ENCODE assay signal across 16 mouse cellular contexts in genomic region chr14:25559907-25560306, GRCm38 (mm10).
A peak's percentile ranks its signal among the peaks of the same experiment; 100 is the strongest.
DNase-seq lines count a peak whose midpoint lies in the region; ATAC-seq lines count a peak whose summit lies in the region.
"Had no signal": no experiment of that assay in that cellular context is flagged by ENCODE, and none has a peak within 500 bp of the region (broad histone marks: within the 10 kb centered on the region; RNA-seq: fewer than 3 reads in every experiment).

No protein-coding gene starts in this region.

- H3K4me1 ChIP-seq in forebrain, embryonic 13.5 days, result peaks cover 64% of the 10 kb centered on the region
- H3K4me1 ChIP-seq in forebrain, embryonic 12.5 days, result peaks cover 60% of the 10 kb centered on the region
- peaks cover 45% of the 10 kb centered on the region for H3K4me1 ChIP-seq in lung, embryonic 16.5 days (replicated peaks; ENCODE audit: control insufficient read depth, insufficient read depth, low read length)

- H3K4me3 ChIP-seq in forebrain, embryonic 13.5 days, result no peak overlapping the region
- H3K4me3 ChIP-seq in forebrain, embryonic 12.5 days (replicated peaks), result no peak overlapping the region
- no peak overlapping the region for H3K4me3 ChIP-seq in lung, embryonic 16.5 days (ENCODE audit: low read length)
- H3K4me3 ChIP-seq: embryonic facial prominence, embryonic 13.5 days; liver, embryonic 12.5 days had no signal

- H3K36me3 ChIP-seq in forebrain, embryonic 13.5 days (ENCODE audit: poor library complexity, severe bottlenecking), result peaks cover 43% of the 10 kb centered on the region
- H3K36me3 ChIP-seq in forebrain, embryonic 12.5 days (replicated peaks), result peaks cover 29% of the 10 kb centered on the region
- H3K36me3 ChIP-seq in lung, embryonic 16.5 days (ENCODE audit: control insufficient read depth, insufficient read depth, low read length), result 0 out of 2 replicates have a peak, but pooled peaks cover 2% of the 10 kb centered on the region

- H3K9me3 ChIP-seq in forebrain, embryonic 13.5 days (replicated peaks), result no peaks in the 10 kb centered on the region
- no peaks in the 10 kb centered on the region for H3K9me3 ChIP-seq in forebrain, embryonic 12.5 days
- H3K9me3 ChIP-seq in lung, embryonic 16.5 days (ENCODE audit: control insufficient read depth, low read length), result no peaks in the 10 kb centered on the region
- H3K9me3 ChIP-seq: embryonic facial prominence, embryonic 13.5 days; liver, embryonic 12.5 days had no signal

- ATAC-seq in forebrain, embryonic 13.5 days, result no peak
- no peak for ATAC-seq in forebrain, embryonic 12.5 days (ENCODE audit: low FRiP score)
- no peak for ATAC-seq in lung, embryonic 16.5 days (ENCODE audit: low read depth)
- ATAC-seq: forebrain, embryonic 14.5 days; liver, embryonic 12.5 days had no signal

- H3K9ac ChIP-seq in forebrain, embryonic 13.5 days, result no peak overlapping the region
- no peak overlapping the region for H3K9ac ChIP-seq in forebrain, embryonic 12.5 days
- H3K9ac ChIP-seq in lung, embryonic 16.5 days (ENCODE audit: low read length), result peak overlapping the region; percentile 8; the same call in 1 of the 2 replicates
- H3K9ac ChIP-seq: embryonic facial prominence, embryonic 13.5 days; liver, embryonic 12.5 days had no signal

- H3K4me2 ChIP-seq in forebrain, embryonic 13.5 days, result no peak overlapping the region
- no peak overlapping the region for H3K4me2 ChIP-seq in forebrain, embryonic 12.5 days
- H3K4me2 ChIP-seq in lung, embryonic 16.5 days (ENCODE audit: low read depth, low read length), result no peak overlapping the region
- H3K4me2 ChIP-seq: embryonic facial prominence, embryonic 13.5 days; liver, embryonic 12.5 days had no signal

- H3K27ac ChIP-seq in forebrain, embryonic 13.5 days, result peak overlapping the region; percentile 35
- H3K27ac ChIP-seq in forebrain, embryonic 12.5 days, result no peak overlapping the region
- H3K27ac ChIP-seq in lung, embryonic 16.5 days (ENCODE audit: low read length), result no peak overlapping the region
- H3K27ac ChIP-seq: embryonic facial prominence, embryonic 13.5 days; liver, embryonic 12.5 days had no signal

- 88% methylated on average over 5 of the region's 5 CpGs for WGBS in forebrain, embryonic 13.5 days
- 86% methylated on average over 5 of the region's 5 CpGs for WGBS in forebrain, embryonic 12.5 days
- WGBS in lung, embryonic 16.5 days, result 48% methylated on average over 5 of the region's 5 CpGs

- H3K27me3 ChIP-seq in forebrain, embryonic 13.5 days, result no peaks in the 10 kb centered on the region
- H3K27me3 ChIP-seq in forebrain, embryonic 12.5 days, result no peaks in the 10 kb centered on the region
- H3K27me3 ChIP-seq in lung, embryonic 16.5 days (ENCODE audit: control insufficient read depth, insufficient read depth, low read depth, low read length), result no peaks in the 10 kb centered on the region
- H3K27me3 ChIP-seq: embryonic facial prominence, embryonic 13.5 days; liver, embryonic 12.5 days had no signal

- no peak for DNase-seq in lung, postnatal 10 days
- peak; percentile 55 for DNase-seq in induced T-regulatory cell, adult 2 months (ENCODE audit: low read depth)
- DNase-seq in thymus, postnatal 10 days (ENCODE audit: low spot score in 2 of 2), result peak; percentile 56 to 57
- no peak for DNase-seq in frontal cortex, adult 2 months (ENCODE audit: extremely low spot score in 1 of 2, low spot score in 1 of 2)
- no peak for DNase-seq in adrenal gland, postnatal 14 days
- DNase-seq: cerebellum, postnatal 36 days; gastrocnemius, postnatal 10 days; kidney, adult 11 months; kidney, postnatal 14 days; lung, postnatal 36 days had no signal

Comparison
In these comparisons a context has a peak if more than half of its experiments do, and no peak if none do; other contexts are left out.
1. DNase-seq: peak in induced T-regulatory cell, adult 2 months (single experiment) and thymus, postnatal 10 days (2 of 2); none in lung, postnatal 10 days (single experiment), frontal cortex, adult 2 months (0 of 2) and adrenal gland, postnatal 14 days (single experiment).